Mouse (Mus musculus) kidney, adult 18-20 months (tissue): Measurements from ENCODE around the gene Cmip.

Experiments used
- DNase-seq: peaks from one replicate; pipeline ENCODE4 v3.0.0; 2021

Cmip gene

DNA sequence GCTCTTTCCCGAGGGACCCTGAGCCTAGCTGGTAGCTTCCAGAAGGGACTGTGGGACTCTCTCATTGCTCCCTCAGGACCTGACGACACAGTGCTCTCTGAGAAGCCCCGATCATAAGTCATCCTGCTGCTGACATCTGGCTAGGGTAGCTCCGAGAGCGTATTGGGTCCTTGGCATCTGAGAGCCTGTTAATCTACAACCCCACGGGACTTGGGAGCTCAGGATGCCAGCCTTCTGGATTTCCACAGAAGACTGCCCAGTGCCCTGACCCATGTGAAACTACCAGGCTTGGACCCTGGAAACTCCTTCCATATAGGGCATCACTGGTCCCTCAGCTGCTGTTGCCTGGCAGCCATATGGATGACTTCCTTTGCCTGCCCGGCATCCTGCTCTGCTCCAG is 43.3 kb downstream of the Cmip start:
- peak; percentile 75 for DNase-seq

DNA sequence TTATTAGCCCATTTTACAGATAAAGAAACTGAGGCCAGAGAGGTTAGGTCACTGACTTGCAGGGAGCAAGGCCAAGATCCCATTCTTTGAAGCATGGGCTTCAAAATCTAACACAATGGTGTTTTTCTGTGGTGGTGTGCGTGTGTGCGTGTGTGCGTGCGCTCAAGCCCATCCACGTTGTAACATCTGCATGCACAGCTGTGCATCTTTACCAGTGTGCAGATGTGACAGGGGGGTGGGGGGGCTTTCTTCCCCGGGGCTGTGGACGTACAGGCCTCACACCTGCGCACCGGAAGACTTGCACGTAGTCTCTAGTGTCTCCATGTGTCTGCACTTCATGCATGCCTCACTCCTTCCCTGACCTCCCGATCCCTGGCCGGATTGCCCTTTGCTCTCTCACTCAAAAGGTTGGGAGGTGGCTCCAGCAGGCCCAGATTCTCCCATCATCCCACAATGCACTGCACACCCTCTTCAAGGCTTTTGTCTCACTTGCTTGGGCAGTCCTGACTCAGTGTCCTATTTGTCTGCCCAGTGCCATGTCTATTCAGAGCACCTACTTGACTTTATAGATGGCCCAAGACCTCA is 44.7 kb downstream of the Cmip start:
- DNase-seq: peak; percentile 48

DNA sequence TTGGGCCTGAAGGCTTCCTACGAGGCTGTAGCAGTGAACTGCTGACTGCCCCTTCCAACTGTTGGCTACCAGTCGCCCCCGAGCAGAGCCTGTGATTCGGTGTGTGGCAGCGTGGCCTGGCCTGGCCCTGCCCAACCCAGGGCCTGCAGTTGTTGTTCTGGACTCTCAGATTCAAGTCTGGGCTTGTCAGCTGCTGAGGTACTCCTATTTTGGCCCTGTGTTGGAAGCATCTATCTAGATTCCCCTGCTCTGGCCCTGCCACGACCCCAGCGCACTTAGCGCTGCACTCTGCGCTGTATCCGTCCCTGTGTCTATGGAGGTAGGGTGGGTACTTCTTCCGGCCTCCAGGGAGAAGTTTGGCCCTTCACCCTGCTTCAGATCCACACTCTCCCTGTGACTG is 45.2 kb downstream of the Cmip start:
- no peak for DNase-seq

DNA sequence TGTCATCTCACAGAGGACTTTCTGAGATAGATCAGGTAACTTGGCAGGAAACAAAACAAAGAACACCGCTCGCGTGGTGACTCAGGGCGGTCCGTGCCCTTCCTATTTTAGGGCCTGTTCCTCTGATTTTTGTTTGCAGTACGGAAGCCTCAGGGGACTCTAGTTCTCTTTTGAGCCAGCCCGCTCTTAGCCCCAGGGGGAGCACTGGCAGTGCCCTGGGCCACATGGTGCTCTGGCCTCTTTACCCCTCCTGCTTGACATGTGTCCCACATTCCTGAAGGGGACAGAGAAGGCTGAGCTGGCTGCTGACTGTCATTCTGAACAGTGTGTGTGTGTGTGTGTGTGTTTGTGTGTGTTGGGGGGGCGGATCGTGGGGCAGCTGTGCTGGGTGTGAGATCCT is 46.8 kb downstream of the Cmip start:
- no peak for DNase-seq

DNA sequence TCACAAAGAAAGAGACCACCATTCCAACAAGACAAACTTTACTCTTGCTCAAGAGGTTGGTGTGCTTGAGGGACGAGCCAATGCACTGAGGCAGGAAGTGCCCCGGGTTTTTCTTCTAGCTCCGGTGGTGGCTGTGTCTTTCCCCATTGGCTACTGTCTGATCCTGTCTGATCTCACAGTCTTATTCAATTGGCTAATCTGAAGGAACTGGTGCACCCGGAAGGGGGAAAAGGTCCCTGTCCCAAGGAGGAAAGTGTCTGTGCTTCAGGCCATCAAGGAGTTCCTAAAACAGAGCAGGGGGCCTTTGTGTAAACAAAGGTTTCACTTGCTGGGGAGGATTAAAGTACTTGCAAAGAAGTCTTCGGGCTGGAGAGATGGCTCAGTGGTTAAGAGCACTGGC is 48.5 kb downstream of the Cmip start:
- no peak for DNase-seq

GRCm38 (mm10) chr8:117306756-117307155 is 49.9 kb downstream of the Cmip start:
- no peak for DNase-seq

DNA sequence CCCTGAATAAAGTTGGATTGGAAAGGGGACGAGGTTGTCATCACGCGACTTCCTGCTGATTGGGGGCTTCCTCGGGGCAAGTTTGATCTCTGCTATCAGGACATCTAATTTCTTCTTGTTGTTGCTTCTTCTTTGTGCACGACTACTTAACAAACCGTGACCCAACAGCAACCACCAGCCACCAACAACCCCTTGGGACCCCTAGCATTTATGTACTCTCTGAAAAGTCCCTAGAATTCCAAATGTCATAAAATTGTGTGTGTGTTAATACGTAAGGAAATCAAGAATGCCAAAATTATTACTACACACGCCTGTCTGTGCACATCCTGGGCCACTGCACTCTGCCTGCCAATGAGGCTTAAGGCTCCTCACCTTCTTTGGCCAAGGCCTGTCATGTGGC is 50.4 kb downstream of the Cmip start:
- no peak for DNase-seq

DNA sequence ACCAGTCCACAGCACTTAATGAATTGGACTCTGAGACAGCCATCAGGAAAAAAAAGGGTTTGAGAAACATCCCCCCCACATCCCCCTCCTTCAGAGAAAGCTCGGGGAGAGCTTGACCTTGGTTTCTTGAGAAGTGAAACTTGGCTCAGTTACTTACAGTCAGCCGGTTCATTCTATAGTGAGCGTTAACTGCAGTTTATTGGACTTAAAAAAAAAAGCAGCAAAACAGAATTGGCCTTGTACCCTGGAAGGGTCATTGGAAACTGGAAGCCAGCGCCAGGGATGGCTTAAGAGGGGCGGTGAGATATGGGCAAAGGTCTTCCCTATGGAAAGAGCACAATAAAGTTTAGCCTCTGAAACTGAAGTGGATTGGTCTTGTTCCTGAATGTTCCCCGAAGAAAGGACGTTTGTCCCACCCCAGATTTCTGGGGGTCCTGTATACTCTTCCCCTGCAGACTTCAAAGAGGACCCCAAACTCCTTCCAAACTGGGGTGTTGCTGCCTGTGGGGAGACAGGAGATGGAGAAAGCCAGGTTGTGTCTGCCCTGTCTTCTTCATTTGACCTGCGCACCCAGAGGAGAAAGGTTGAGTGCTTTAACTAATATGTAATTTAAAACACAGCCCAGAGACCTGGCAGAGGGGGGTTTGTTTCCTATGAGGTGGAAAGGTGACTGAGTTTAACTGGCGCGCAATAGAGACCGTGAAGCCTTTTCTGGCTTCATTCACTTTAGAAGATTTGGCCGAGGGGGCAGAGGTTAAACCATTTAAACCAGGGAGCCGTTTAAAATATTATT is 51.6 kb downstream of the Cmip start:
- peak; percentile 80 for DNase-seq

GRCm38 (mm10) chr8:117309653-117310274 is 52.9 kb downstream of the Cmip start:
- DNase-seq: peak; percentile 57

DNA sequence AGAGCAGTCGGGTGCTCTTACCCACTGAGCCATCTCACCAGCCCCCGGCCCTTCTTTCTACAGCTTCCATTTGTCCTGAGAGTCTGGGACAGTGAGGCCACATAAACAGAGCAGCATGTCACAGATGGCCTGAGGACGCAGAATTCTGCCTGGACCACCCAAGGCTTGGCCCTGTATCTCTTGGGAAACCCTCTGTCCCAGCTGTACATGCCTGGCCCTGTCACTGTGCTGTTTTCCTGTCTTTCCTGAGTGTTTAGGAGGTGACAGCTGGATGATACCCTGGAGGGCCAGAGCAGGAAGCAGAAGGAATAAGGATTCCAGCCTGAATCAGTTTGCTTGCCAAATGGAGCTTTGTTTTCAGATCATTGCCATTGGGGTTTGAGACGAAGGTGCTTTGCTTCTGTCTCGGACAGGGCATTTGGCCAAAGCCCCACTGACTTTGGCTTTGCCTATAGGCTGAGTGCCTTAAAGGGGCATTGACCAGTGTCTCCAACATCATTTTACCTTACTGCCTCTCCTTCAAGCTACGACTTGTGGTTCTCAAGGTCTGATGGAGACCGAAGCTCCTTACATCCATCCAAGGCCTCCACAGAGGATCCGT is 54.2 kb downstream of the Cmip start:
- DNase-seq: no peak

GRCm38 (mm10) chr8:117314308-117314953 is 57.6 kb downstream of the Cmip start:
- peak; percentile 54 for DNase-seq

DNA sequence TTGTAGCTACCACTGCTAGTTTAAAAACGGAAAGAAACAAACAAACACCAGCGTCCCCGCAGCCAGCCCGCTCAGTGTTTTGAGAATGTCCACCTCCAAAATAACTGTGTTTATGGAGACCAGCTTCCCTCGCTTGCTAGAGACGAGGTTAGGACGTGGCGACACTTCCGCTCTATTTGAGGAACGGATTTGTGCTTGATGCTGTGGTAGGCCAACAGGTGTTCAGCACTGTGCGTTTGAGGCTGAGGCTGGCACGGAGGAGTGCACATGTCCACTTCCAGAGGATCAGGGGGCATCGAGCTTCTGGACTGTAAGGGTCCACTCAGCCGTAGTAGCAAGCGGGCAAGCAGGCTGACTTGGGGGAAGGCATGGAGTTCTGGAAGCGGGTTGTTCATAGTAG is 58.9 kb downstream of the Cmip start:
- no peak for DNase-seq

GRCm38 (mm10) chr8:117317478-117317877 is 60.6 kb downstream of the Cmip start:
- peak; percentile 78 for DNase-seq

GRCm38 (mm10) chr8:117318911-117319826 is 62.3 kb downstream of the Cmip start:
- DNase-seq: no peak

- DNase-seq: no peak
Observed at GRCm38 (mm10) chr8:117320616-117321015, 63.8 kb downstream of the Cmip start.

DNA sequence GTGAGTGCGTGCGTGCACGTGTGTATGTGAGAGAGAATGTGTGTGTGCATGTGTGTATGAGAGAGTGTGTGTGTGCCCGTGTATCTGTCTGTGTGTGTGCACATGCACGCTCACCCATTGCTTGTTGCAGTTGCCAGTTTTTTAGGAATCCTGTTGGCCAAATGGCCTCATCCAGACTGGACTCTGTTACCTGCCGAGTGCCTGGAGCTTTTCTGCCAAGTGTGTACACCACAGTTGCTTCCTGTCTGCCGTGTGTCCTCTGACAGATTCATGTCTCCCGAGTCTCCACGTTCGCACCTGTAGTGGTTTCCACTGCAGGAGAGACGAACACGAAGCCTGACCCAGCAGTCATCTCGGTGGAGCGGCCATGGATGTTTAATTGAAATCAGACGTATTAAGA is 64.4 kb downstream of the Cmip start:
- no peak for DNase-seq

DNA sequence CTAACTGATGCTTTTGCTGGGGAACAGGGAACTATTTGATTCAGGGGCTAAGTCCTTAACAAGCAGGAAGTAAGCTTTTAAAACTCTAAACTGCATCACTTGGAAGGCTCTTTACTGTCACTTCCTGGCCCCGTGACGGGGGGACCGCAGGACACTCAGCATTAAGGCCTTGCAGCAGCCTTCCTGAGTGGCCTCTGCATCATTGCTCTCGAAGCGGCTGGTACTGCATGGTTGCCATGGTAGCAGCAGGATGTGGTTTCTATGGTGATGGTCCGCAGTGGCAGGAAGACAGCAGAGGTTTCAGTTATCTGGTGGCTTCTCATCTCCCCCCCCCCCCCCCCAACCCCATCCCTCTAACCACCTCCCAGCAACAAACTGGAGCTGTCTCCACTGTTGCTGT is 65.2 kb downstream of the Cmip start:
- no peak for DNase-seq

- no peak for DNase-seq
Observed at GRCm38 (mm10) chr8:117322715-117323310, 65.9 kb downstream of the Cmip start.

DNA sequence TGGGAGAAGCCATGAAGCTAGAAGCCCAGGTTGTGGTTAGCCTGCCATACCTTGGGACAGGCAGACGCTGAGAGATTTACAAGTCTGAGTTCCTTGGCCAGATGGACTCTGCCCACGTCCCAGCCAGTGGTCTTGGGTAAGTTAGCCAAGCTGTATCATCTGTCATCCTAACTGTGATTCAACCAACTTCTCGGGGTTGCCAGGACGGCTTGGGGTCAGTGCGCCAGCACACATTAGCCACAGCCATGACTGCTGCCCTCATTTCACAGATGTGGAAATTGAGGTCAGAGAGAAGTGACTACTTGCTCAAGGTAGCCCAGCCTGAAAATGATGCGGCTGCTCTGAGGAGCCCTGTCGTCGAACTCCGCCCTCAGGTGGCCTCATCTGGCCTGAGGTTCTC is 68.0 kb downstream of the Cmip start:
- peak; percentile 47 for DNase-seq

DNA sequence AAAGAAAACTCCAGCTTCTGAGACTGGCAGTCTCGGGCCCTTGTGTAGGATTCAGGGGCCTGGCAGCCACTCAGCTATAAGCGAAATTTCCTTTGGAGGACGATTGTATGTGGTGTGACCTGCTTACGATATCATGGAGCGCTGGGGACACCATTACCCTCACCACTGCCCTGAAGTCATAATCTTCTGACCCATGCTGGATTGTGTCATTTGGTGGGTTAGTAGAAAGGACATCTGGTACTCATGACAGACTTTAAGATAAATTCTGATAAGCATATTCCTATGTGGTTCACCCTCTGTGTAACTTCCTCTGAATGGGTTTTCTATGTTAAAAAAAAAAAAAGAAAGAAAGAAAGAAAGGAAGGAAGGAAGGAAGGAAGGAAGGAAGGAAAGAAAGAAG is 69.9 kb downstream of the Cmip start:
- no peak for DNase-seq

GRCm38 (mm10) chr8:117327385-117327837 is 70.5 kb downstream of the Cmip start:
- peak; percentile 64 for DNase-seq

DNA sequence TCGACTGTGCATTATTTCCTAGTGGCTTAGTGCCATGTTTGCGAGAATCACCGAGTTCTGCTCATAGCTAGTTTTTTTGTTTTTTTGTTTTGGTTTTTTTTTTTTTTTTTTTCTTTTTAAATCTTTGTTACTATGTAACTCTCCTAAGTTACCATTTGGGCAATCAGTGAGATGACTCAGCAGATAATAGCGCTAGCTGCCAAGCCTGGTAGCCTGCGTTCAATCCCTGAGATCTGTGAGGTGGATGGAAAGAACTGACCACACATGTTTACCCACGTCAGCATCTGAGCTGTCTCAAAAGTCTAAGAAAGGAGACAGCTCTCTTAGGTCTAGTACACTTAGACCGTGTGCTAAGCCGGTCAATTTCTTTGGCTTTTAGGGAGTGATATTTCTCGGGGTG is 71.9 kb downstream of the Cmip start:
- peak; percentile 31 for DNase-seq
